Mouse (Mus musculus): Measurements from ENCODE around the gene Tbc1d10b.
"Not testable (repeated sequence)": the region's sequence is repeated elsewhere in the genome, so short reads cannot be mapped to it uniquely, and the experiment has no call there.

Tbc1d10b gene

DNA sequence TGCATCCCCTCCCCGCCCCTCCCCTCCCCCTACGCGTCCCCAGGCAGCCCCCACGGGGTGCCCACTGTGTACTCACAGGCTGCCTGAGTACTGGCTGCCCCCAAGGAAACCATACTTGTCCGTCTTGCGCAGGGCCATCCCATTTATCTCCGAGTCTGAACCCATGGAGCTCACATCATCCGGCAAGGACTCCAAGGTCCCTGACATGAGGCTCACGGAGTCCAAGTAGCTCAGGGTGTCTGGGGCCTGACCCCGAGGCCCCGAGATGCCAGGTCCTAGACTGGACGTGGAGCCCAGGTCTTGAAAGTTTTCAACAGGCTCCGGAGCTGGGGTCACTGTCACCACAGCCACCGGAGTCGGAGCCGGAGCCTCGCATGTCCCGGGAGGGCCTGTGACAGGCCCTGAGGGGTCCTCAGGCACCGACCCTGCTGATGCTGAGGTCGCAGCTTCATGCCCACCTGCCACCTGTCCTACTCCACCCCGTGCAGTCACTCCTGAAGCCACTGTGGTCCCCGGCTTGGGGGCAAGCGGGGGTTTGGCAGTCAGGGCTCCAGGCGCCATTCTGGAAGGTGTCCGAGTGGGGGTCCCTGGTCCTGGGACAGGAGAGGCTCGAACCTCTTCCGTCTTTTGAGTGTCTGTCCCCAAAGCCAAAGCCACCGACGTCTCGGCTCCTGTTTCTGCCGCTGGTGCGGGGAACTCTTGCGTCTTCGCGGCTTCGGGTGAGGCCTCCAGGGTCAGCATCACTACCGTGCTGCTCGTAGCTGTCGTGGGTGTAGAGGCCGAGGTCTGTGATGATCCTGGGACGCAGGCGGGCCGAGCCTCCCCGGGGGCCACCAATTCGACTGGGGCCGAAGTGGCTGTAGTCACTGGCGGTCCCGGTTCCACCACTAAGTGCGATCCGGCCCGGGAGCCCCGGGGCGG is 634 bp downstream of the Tbc1d10b start:
- intact Hi-C loops (cut with DNase I), result no loop called here

DNA sequence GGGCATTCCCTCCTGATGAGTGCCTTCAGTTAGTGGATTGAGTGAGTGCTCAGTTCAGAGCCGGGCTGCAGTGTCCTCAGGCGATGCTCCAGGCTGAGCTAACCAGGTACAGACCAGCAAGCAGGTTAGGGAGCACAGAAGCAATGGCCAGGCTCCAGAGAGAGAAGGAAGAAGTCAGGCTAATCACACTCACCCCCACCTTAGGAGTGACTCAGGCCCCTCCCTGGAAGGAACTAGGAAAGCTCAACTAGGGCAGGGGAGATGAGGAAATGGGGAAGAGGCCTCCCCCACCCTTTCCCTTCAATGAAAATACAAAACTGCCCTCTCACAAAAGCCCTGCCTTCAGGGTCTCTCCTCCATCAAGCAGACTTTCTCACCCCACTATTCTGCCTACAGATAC is 1.7 kb downstream of the Tbc1d10b start:
- intact Hi-C loops (cut with DNase I), result no loop called here

DNA sequence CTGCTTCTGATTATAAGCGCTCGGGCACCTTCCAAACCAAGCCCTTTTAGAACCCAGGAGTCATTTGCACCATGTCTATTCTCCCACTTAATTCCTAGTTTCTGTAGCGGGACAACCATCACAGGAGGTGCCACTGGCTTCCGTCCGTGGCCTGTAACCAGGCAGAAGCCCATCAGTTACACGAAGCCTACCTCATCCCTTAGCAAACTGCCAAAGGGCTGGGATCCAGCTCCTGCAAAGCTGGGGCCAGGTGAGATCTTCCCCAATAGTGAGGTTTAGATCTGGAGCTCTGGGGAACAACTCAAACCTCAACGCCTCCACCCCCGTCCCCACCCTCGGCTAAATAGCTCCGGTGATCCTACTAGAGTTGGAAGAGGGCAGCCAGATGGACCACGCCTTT is 11.8 kb downstream of the Tbc1d10b start:
- intact Hi-C loops (cut with DNase I), result no loop called here

DNA sequence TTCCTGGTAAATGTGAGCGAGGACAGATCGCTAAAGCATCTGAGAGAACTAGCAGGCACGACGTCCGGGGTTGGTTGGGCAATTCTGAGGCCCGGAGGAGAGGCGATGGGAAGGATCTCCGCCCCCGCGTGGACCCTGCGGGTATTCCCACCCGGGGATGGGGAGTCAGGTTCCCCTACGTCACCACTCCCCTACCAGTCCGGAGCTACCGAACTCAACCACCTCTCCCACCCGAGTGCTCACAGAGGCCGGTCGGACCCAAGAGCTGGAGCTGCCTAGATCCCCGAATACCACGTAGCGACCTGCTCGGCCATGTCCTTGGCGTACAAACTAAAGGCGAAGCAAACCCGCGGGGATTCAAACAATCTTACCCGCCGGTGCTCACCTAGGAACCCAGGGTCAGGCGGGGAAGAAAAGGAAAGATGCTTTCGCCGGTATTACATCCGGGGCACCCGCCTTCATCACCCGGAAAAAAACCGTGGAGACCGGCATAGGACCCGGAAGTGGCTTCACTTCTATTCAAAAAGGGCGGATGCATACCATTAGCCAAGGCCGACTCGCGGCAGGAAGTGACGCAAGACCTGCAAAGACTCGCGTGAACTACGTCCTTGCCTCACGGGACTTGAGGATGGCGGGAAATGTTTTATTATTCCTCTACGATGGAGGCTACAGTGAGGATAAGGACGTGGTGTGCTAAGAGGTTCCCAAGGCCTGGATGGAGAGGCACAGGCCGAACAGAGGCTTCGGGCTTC is 12.5 kb downstream of the Tbc1d10b start, which contains the start of gene Cd2bp2:
Gene Cd2bp2 (minus strand): TSS at position 507 of the 752 bp plus-strand sequence.
- intact Hi-C loops (cut with DNase I), result no loop called here

DNA sequence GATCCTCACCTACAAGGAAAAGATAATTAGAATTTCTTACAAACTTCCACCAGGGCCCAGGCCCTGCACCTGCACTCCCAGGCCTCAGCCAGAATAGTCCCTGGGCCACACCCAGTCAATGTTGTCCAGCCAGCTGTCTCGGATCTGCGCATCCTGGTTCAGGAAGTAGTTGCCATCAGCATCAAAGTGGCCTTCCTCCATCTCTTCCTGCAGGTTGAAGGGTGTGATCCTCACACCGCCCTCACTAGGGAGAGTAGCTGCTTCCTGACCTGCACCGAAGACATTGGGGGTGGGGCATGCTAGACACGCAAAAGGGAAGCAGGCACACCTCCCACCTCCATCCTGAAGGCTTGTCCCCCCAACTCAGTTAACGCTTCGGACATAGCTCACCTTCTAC is 13.6 kb downstream of the Tbc1d10b start:
- intact Hi-C loops (cut with DNase I), result no loop called here

DNA sequence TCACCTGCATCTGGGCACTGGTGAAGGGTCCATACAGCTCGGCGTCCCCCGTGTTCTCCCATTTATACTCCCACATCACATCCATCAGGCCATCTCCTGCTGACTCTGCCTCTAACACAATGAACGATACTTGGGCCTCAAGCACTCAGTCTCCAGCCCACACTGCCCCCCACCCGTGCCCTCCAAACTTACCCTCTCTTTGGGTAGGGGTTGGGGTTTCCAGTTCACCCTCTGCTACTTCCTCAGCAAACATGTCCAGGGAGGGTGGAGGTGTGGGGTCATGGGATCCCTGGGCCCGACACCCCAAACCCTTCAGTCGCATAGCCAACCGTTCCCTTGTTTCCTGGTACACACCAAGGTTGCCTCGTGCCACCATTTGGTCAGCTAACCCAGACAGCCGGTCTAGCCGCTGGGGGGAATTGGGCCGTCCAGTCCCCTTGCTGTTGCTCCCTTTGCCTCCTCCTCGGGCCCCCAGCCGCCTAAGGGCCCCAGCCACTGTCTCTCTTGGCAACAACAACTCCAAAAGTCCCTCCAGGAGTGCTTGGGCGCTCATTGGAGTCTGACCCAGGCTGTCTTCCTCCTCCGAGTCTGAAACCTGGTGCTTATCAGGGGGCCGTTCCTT is 14.1 kb downstream of the Tbc1d10b start:
- intact Hi-C loops (cut with DNase I), result no loop called here

DNA sequence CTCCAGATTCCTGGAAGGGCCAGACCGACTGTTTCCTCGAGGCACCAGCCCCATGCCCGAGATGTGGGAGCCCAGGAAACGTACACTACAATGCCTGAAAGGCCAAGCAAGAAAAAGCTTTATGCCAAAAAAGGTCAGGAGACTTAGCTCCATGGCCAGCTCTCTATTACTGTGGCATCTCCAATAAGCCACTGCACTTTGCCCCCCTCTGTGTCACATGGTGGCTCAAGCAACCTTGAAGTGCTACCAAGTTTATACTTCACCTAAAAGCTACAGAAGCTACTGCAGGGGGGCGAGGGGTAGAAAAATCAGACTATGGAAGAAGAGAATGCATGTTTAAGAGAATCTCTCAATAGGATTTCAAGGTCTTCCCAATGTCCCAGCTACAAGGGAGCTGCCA is 15.3 kb downstream of the Tbc1d10b start:
- intact Hi-C loops (cut with DNase I), result no loop called here

DNA sequence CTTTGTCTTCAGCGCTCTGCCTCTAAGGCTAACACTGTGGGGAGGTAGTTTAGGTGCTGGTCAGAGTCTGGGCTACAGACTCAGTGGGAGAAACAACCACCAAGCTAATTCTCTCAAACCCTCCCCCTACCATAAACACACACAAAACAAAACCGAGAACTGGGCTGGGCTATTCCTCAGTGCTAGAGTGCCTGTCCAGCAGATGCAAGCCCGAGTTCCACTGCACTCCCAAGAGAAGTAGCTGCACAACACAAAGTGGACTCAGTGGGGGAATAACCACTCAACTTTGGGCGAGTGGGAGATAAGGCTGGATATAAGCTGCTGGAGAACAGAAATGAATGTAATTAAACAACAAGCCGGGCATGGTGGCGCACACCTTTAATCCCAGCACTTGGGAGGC is 17.6 kb downstream of the Tbc1d10b start:
- intact Hi-C loops (cut with DNase I), result no loop called here

DNA sequence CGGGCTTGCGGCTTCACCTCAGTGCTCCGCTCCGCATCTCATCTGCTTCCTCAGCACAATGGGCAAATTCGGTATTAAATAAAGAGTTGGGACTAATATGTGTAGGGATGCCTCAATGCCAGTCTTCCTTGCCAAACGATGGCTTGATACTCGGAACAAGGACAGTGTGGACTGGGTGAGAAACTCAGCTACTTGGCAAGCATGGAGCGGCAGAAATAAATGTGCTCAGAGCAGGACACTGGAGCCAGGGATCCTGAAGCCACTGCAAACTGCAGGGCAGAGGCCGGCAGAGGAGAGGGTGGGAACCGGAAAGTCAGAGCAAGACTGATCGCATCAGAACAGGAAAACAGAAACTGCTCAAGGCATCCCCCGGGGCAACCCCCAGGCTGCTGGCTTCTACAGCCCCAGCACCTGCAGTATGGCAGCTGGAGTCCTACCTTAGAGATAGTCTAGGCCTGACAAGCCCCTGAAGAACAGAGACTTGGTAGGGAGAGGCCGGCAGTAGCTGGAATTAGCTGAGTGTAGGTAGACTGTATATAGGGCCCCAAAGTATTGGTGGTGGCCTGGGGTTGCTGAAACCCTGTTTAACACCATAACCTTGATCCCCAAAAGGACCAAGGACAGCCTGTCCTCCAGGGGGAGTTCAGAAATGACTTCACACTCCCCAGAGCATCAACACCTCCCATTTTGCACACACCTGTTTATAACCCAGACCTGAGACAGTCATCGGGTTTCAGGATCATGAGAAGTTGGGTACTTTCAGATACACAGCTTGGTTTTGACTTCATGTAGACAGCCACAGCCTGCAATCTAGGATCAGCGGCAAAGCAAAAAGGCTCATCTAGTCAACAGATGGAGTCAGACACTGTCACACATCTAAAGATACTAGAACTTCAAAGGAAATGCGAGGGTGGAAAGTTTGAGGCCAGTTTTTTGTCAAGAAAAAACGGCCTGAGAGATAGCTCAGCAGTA is 19.7 kb downstream of the Tbc1d10b start:
- intact Hi-C loops (cut with DNase I), result no loop called here

DNA sequence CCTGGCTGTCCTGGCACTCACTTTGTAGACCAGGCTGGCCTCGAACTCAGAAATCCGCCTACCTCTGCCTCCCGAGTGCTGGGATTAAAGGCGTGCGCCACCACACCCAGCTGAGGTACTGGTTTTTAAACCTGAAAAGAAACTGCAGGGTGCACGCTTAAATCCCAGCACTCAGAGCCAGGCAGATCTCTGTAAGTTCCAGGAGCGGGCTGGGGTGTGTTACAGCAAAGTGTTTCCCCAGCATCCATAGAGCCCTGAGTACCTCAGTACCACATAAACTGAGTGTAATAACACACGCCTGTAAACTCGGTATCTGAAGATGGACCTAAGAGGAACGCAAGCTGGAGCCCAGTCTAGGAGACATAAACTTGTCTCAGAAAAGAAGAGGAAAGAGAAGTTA is 20.9 kb downstream of the Tbc1d10b start:
- intact Hi-C loops (cut with DNase I), result no loop called here

DNA sequence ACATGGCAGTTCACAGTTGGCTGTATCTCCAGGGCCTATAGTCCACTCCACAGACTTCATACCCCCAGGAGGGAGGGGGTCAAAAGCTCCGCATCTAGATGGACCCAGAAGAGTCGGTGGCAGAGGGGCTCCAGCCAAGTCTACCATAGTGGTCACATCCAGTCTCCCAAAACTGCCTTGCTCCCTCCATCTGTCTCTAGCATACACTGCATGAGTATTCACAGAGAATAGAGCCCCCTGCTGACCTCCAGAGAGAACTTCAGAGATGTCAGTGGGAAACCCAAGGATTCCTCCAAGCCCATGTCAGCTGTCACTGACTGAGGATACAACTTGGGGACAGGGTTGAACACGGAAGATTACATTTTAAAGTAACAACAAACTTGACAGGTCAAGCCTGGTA is 22.7 kb downstream of the Tbc1d10b start:
- intact Hi-C loops (cut with DNase I), result no loop called here

DNA sequence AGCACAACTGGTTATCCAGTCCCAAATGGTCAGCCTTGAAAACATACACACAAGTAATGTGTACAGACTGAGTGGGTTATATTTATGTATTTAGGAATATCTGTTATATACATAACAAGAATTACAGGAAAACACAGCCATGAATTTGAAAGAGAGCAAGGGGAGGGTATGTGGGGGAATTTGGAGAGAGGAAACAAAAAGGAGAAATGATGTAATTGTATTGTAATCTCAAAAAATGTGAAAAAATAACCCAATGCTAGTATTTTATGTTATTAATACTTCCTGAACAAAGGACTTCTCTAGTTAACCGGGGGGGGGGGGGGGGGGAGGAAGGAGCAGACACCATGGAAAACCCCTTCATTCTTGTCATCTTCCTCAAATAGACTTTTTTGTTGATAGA is 23.5 kb downstream of the Tbc1d10b start:
- intact Hi-C loops (cut with DNase I), result no loop called here

DNA sequence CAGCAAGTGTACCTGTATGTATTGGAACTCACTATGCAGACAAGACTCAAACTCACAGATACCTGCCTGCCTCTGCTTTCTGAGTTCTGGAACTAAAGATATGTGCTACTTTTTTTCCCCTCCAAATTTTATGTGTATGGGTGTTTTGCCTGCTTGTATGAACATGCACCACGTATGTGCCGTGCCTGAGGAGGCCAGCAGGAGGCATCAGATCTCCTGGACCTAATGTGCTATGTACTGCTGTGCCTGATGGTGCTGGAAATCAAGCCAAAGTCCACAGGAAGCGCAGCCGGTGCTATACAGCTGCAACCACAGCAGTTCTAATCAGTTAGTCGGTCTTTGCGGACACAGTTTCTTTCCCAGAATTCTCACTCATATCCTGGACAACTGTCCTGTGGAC is 24.4 kb downstream of the Tbc1d10b start:
- intact Hi-C loops (cut with DNase I), result no loop called here

DNA sequence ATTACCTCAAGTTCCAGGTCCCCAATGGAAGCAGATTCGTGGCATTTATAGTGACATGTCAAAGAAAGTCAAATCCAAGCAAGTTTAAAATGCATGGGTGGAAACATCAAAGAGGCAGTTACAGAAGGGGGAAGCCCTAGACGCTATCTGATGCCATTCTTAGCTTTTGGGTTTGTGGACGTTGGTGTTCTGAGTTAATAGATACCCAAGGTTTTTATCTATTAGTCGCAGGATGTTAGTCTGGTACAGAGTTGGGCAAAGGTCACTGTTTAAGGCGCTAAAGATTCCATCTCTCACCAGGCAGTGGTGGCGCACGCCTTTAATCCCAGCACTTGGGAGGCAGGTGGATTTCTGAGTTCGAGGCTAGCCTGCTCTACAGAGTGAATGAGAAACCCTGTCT is 24.9 kb downstream of the Tbc1d10b start:
- intact Hi-C loops (cut with DNase I), result no loop called here

DNA sequence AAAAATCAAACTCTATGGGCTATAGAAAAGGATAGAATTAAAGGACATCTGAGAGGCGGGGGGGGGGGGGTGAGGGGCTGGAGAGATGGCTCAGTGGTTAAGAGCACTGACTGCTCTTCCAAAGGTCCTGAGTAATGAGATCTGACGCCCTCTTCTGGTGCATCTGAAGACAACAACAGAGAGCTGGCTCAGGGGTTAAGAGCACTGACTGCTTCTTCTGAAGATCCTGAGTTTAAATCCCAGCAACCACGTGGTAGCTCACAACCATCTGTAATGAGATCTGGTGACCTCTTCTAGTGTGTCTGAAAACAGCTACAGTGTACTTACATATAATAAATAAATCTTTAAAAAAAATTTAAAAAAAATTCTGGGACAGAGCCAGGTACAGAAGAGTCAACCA is 26.5 kb downstream of the Tbc1d10b start:
- intact Hi-C loops (cut with DNase I), result not testable (repeated sequence)

DNA sequence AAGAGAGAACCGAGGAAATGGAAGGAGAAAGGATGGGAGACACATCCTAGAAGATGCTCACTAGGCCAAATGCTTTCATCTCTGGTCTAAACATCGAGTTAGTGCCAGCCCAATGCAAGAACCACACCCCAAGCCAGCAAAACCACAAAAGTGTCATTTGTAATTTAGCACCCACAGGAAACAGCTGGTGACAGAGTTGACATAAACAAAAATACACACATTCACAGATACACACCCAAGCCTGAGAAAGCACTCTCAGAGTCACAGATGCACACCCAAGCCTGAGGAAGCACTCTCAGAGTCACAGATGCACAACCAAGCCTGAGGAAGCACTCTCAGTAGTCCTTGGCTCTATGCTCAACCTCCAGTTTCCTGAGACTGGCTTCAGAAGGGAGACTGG is 27.5 kb downstream of the Tbc1d10b start:
- intact Hi-C loops (cut with DNase I), result no loop called here

DNA sequence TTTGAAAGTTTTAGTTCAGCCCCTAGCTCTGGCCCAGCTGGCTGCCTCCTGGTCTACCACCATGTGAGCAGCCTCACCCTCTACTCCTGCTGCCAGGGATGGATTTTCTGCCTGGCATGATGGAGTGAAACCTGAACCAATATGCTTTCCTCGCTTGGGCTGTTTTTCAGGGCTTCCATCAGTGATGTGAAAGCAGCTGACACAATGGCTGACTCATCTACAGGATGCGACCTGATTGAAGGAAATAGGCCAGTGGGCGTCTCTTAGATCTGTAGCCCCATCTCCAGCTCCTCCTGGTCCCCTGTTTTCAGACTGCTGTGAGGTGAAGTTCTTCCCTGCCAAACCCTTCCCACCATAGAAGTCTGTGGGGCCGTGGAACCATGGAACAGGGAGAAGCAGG is 31.3 kb downstream of the Tbc1d10b start:
- intact Hi-C loops (cut with DNase I), result loop anchor here (5.0 kb wide), 2 partner anchors 45 to 60 kb away; no protein-coding TSS in a partner anchor

DNA sequence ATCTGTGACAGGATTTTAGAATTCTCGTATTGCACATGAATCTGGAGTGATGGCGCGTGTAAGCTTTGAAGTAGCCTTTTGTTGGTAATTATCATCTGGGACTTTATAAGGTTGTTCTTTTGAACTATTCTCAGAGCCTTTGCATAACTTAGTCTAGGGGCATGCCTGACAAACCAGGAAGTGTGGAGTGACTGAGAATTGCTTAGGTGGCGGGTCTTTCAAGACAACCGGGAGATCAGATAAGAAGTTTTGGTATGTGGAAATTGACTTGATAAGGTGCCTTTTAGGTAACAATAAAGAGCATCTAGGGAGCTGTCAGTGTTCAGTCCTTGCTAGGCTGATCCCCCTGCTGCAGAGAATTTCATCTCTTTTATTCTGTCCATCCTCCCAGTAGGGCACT is 41.8 kb downstream of the Tbc1d10b start:
- intact Hi-C loops (cut with DNase I), result no loop called here

DNA sequence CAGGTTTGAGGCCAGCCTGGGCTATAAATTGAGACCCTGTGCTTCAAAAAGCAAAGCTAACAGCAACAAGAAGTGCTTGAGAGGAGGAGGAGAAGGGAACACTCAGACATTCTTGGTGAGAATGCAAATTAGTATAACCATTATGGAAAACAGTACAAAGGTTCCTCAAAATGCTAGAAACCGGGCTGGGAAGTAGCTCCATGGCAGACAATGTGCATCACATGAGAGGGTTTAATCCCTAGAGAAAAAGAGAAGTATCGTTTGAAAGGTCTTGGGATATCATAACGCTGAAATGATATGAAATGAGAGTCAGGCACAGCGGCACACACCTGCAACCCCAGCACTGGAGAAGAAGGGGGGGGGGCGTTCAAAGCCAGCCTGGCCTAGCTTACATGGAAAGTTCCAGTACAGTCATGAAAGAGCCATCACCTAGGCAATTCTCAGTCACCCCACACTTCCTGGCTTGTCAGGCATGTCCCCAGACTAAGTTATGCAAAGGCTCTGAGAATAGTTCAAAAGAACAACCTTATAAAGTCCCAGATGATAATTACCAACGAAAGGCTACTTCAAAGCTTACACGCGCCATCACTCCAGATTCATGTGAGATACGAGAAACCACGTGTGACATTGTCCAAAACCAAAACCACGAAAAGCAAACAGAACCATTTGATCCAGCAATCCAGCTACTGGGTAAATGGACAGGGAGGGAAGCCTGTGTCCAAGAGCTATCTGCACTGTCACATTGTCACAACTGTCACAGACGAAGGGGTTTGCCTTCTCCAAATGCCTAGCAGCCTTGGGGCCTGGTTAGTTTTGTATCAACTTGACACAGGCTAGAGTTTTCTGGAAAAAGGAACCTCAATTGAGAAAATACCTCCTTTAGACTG is 42.4 kb downstream of the Tbc1d10b start:
- intact Hi-C loops (cut with DNase I), result no loop called here

DNA sequence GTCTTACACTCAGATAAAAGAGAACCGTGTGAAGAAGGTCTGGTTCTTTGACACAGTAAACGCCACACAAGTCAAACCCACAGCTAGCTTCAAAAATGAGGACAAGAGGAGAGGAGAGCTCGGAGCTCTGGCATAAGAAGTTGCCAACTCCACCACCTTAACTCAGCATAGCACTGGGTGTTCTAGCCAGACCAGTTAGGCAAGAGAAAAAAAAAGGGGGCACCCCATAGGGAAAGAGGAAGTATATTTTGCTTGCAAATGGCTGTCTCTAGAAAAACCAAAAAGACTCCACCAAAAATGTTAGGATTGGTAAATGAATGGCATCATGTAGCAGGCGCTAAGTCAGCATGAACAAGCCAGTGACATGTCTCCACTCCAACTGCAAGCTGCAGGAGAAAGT is 44.3 kb downstream of the Tbc1d10b start:
- intact Hi-C loops (cut with DNase I), result no loop called here

Data from adrenal gland (tissue).